Mouse (Mus musculus) ES-Bruce4 (cell line): Measurements from ENCODE around the gene Tenm2.

Experiments used
- CTCF ChIP-seq: IDR thresholded peaks from one replicate; pipeline ENCODE4 v1.8.1; 2011; ENCODE audit warnings: low read depth, low read length
- POLR2A ChIP-seq: IDR thresholded peaks from one replicate; pipeline ENCODE4 v1.8.1; 2011; ENCODE audit warnings: low read length; ENCODE audit not compliant: insufficient read depth

DNA sequence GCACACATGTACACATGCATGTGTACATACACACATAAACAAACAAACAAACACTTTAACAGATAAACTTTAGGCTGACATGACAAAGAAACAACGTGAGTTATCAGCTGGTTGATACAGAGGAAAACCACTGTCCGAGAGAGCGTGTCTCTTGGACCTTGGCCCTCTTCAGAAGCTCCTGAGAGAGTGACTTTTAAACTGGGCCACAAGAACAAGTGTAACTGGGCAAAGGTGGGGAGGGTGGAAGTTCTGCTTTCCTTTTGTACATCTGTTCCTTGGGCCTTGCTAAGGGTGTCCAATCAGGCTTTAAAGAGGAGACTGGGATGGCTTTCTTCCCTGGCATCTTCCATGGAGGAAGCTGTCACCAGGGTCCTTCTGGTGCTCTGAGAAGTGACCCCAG is 1276.5 kb downstream of the Tenm2 start:
- TF ChIP-seq POLR2A (no peak), CTCF (no peak)
